Mouse (Mus musculus): ENCODE measurements around the gene Mpzl2. TPM values are rescaled to one million over a fixed set of nuclear protein-coding genes. Genes with fewer than 3 reads are reported as not detected.

Mpzl2 gene
- polyA plus RNA-seq, 1 experiment from 2014 or later = 1.1 TPM

- H3K9me3 ChIP-seq (replicated peaks) = no peaks in the 10 kb centered on the region
- H3K36me3 ChIP-seq = no peaks in the 10 kb centered on the region
- H3K9ac ChIP-seq = no peak overlapping the region
- H3K4me2 ChIP-seq = no peak overlapping the region
- no peak for ATAC-seq (replicated peaks; ENCODE audit: insufficient number of reproducible peaks, insufficient read depth, low FRiP score, low read depth)
- no peaks in the 10 kb centered on the region; the same call in 1 of the 2 replicates for H3K4me1 ChIP-seq (replicated peaks)
- H3K27me3 ChIP-seq = 0 out of 2 replicates have a peak, but pooled peaks cover 3% of the 10 kb centered on the region
- no peak overlapping the region for H3K4me3 ChIP-seq
- H3K27ac ChIP-seq = no peak overlapping the region
Measured at GRCm38 (mm10) chr9:45088040-45088439, 48.4 kb downstream of the Mpzl2 start.

- ATAC-seq (replicated peaks; ENCODE audit: insufficient number of reproducible peaks, insufficient read depth, low FRiP score, low read depth) = no peak
- 65% methylated on average over 3 of the region's 3 CpGs for WGBS
- Histone ChIP-seq H3K27me3 (0 out of 2 replicates have a peak, but pooled peaks cover 3% of the 10 kb centered on the region), H3K36me3 (no peaks in the 10 kb centered on the region), H3K4me1 (replicated peaks) (no peaks in the 10 kb centered on the region; the same call in 1 of the 2 replicates), H3K27ac (no peak overlapping the region), H3K4me2 (no peak overlapping the region), H3K9ac (no peak overlapping the region), H3K4me3 (no peak overlapping the region), H3K9me3 (replicated peaks) (no peaks in the 10 kb centered on the region)
Measured at GRCm38 (mm10) chr9:45090811-45091210, 51.2 kb downstream of the Mpzl2 start.

GRCm38 (mm10) chr9:45092641-45093040 lies 53.0 kb downstream of the Mpzl2 start:
- Histone ChIP-seq H3K4me1 (replicated peaks) (no peaks in the 10 kb centered on the region; the same call in 1 of the 2 replicates), H3K27me3 (0 out of 2 replicates have a peak, but pooled peaks cover 3% of the 10 kb centered on the region), H3K4me3 (no peak overlapping the region), H3K27ac (no peak overlapping the region), H3K36me3 (no peaks in the 10 kb centered on the region), H3K9me3 (replicated peaks) (no peaks in the 10 kb centered on the region), H3K4me2 (no peak overlapping the region), H3K9ac (no peak overlapping the region)
- ATAC-seq (replicated peaks; ENCODE audit: insufficient number of reproducible peaks, insufficient read depth, low FRiP score, low read depth) = no peak
- 38% methylated on average over 4 of the region's 4 CpGs for WGBS

GRCm38 (mm10) chr9:45095149-45095937 lies 55.7 kb downstream of the Mpzl2 start:
- Histone ChIP-seq H3K4me3 (no peak overlapping the region), H3K4me2 (no peak overlapping the region), H3K36me3 (no peaks in the 10 kb centered on the region), H3K9ac (no peak overlapping the region), H3K4me1 (replicated peaks) (no peaks in the 10 kb centered on the region; the same call in 1 of the 2 replicates), H3K9me3 (replicated peaks) (no peaks in the 10 kb centered on the region), H3K27me3 (no peaks in the 10 kb centered on the region), H3K27ac (no peak overlapping the region)
- 65% methylated on average over 6 of the region's 6 CpGs for WGBS
- ATAC-seq (replicated peaks; ENCODE audit: insufficient number of reproducible peaks, insufficient read depth, low FRiP score, low read depth) = no peak

GRCm38 (mm10) chr9:45097877-45098276 lies 58.3 kb downstream of the Mpzl2 start:
- Histone ChIP-seq H3K27me3 (no peaks in the 10 kb centered on the region), H3K4me2 (no peak overlapping the region), H3K27ac (no peak overlapping the region), H3K36me3 (no peaks in the 10 kb centered on the region), H3K4me1 (replicated peaks) (no peaks in the 10 kb centered on the region; the same call in 1 of the 2 replicates), H3K4me3 (no peak overlapping the region), H3K9ac (no peak overlapping the region), H3K9me3 (replicated peaks) (no peaks in the 10 kb centered on the region)
- 83% methylated on average over 5 of the region's 5 CpGs for WGBS
- no peak for ATAC-seq (replicated peaks; ENCODE audit: insufficient number of reproducible peaks, insufficient read depth, low FRiP score, low read depth)

GRCm38 (mm10) chr9:45098426-45098825 lies 58.8 kb downstream of the Mpzl2 start:
- WGBS = 29% methylated on average over 3 of the region's 3 CpGs
- H3K9ac ChIP-seq = no peak overlapping the region

GRCm38 (mm10) chr9:45102528-45102927 lies 62.9 kb downstream of the Mpzl2 start:
- Histone ChIP-seq H3K27me3 (no peaks in the 10 kb centered on the region), H3K9ac (no peak overlapping the region), H3K36me3 (no peaks in the 10 kb centered on the region), H3K4me2 (no peak overlapping the region), H3K4me1 (replicated peaks) (peaks cover 9% of the 10 kb centered on the region), H3K9me3 (replicated peaks) (no peaks in the 10 kb centered on the region), H3K27ac (no peak overlapping the region), H3K4me3 (no peak overlapping the region)
- WGBS = 79% methylated on average over 1 of the region's 1 CpGs
- no peak for ATAC-seq (replicated peaks; ENCODE audit: insufficient number of reproducible peaks, insufficient read depth, low FRiP score, low read depth)

More at GRCm38 (mm10) chr9:45098426-45098825, 58.8 kb downstream of the Mpzl2 start:
- Histone ChIP-seq H3K36me3 (no peaks in the 10 kb centered on the region), H3K27me3 (no peaks in the 10 kb centered on the region), H3K27ac (no peak overlapping the region), H3K4me2 (no peak overlapping the region), H3K9me3 (replicated peaks) (no peaks in the 10 kb centered on the region), H3K4me3 (no peak overlapping the region), H3K4me1 (replicated peaks) (peaks cover 5% of the 10 kb centered on the region)
- ATAC-seq (replicated peaks; ENCODE audit: insufficient number of reproducible peaks, insufficient read depth, low FRiP score, low read depth) = no peak

- no peak for ATAC-seq (replicated peaks; ENCODE audit: insufficient number of reproducible peaks, insufficient read depth, low FRiP score, low read depth)
- H3K27me3 ChIP-seq = no peaks in the 10 kb centered on the region
- no peak overlapping the region for H3K4me3 ChIP-seq
- no peaks in the 10 kb centered on the region for H3K36me3 ChIP-seq
- H3K9ac ChIP-seq = no peak overlapping the region
- H3K4me2 ChIP-seq = no peak overlapping the region
- H3K4me1 ChIP-seq (replicated peaks) = peaks cover 9% of the 10 kb centered on the region
- H3K9me3 ChIP-seq (replicated peaks) = no peaks in the 10 kb centered on the region
- no peak overlapping the region for H3K27ac ChIP-seq
- WGBS = 25% methylated on average over 11 of the region's 11 CpGs
Measured at GRCm38 (mm10) chr9:45103211-45103979, 63.8 kb downstream of the Mpzl2 start.

Other genes with a start within 250 kb of the Mpzl2 start
- 2.1 and 2.8 TPM in 2 replicates for gene Tmem25, start 240.5 kb upstream of the Mpzl2 start, polyA plus RNA-seq (2015; fragmentation: Nextera tagmentation; extraction: Ambion mirVana)
- 0.30 and 1.1 TPM in 2 replicates for gene Ttc36, start 236.7 kb upstream of the Mpzl2 start, polyA plus RNA-seq (2015; fragmentation: Nextera tagmentation; extraction: Ambion mirVana)
- gene Kmt2a, start 158.5 kb upstream of the Mpzl2 start, polyA plus RNA-seq (2015; fragmentation: Nextera tagmentation; extraction: Ambion mirVana) = 9.3 and 10.1 TPM in 2 replicates
- 1,028 and 1,424 TPM in 2 replicates for gene Atp5l, start 119.1 kb upstream of the Mpzl2 start, polyA plus RNA-seq (2015; fragmentation: Nextera tagmentation; extraction: Ambion mirVana)
- gene Ube4a, start 74.2 kb upstream of the Mpzl2 start, polyA plus RNA-seq (2015; fragmentation: Nextera tagmentation; extraction: Ambion mirVana) = 14.7 and 17.6 TPM in 2 replicates
- 5.5 and 64.7 TPM in 2 replicates for gene Cd3g, start 59.4 kb upstream of the Mpzl2 start, polyA plus RNA-seq (2015; fragmentation: Nextera tagmentation; extraction: Ambion mirVana)
- gene Cd3d, start 58.0 kb upstream of the Mpzl2 start, polyA plus RNA-seq (2015; fragmentation: Nextera tagmentation; extraction: Ambion mirVana) = 1.4 and 16.0 TPM in 2 replicates
- gene Cd3e, start 30.2 kb upstream of the Mpzl2 start, polyA plus RNA-seq (2015; fragmentation: Nextera tagmentation; extraction: Ambion mirVana) = 2.9 and 43.3 TPM in 2 replicates
- gene Mpzl3, start 15.4 kb downstream of the Mpzl2 start, polyA plus RNA-seq (2015; fragmentation: Nextera tagmentation; extraction: Ambion mirVana) = 1.4 and 1.6 TPM in 2 replicates
- gene Jaml, start 39.4 kb downstream of the Mpzl2 start, polyA plus RNA-seq (2015; fragmentation: Nextera tagmentation; extraction: Ambion mirVana) = 0.19 and 0.71 TPM in 2 replicates
- 1.2 and 2.6 TPM in 2 replicates for gene Scn2b, start 78.0 kb downstream of the Mpzl2 start, polyA plus RNA-seq (2015; fragmentation: Nextera tagmentation; extraction: Ambion mirVana)
- gene Scn4b, start 98.6 kb downstream of the Mpzl2 start, polyA plus RNA-seq (2015; fragmentation: Nextera tagmentation; extraction: Ambion mirVana) = 0.16 and 1.2 TPM in 2 replicates
- not detected in 2 replicates for gene BC049352, start 142.2 kb downstream of the Mpzl2 start, polyA plus RNA-seq (2015; fragmentation: Nextera tagmentation; extraction: Ambion mirVana)
- 0.21 and 0.85 TPM in 2 replicates for gene Tmprss4, start 164.3 kb downstream of the Mpzl2 start, polyA plus RNA-seq (2015; fragmentation: Nextera tagmentation; extraction: Ambion mirVana)
- 0.84 and 1.7 TPM in 2 replicates for gene Il10ra, start 229.3 kb downstream of the Mpzl2 start, polyA plus RNA-seq (2015; fragmentation: Nextera tagmentation; extraction: Ambion mirVana)